Mouse (Mus musculus): ENCODE results near the gene Pilra. TPM values are rescaled to one million over a fixed set of nuclear protein-coding genes. Genes with fewer than 3 reads are reported as not detected.

The Pilra gene
- total and polyA plus RNA-seq, 2 experiments from 2014 or later = 0.14 to 0.17 TPM

- Histone ChIP-seq H3K4me2 (ENCODE audit: low read depth) (no peak overlapping the region), H3K27me3 (ENCODE audit: insufficient read depth, low read length) (no peaks in the 10 kb centered on the region), H3K9me3 (ENCODE audit: low read length) (no peaks in the 10 kb centered on the region), H3K27ac (ENCODE audit: low read depth, low read length) (no peak overlapping the region; the same call in 1 of the 2 replicates), H3K4me3 (ENCODE audit: low read depth, low read length) (no peak overlapping the region), H3K36me3 (ENCODE audit: insufficient read depth) (peaks cover 9% of the 10 kb centered on the region), H3K4me1 (ENCODE audit: insufficient read depth) (peaks cover 12% of the 10 kb centered on the region), H3K9ac (no peak overlapping the region)
- no peak for ATAC-seq
- no peak for TF ChIP-seq CTCF (IDR thresholded peaks at IDR 0.05; ENCODE audit: low read depth)
- WGBS = 32% methylated on average over 5 of the region's 5 CpGs
- no peak for DNase-seq
These were observed 59.6 kb downstream of the Pilra start for GRCm38 (mm10) chr5:137776408-137776918.

- DNase-seq = no peak
- no peak overlapping the region for H3K4me2 ChIP-seq (ENCODE audit: low read depth)
- H3K27me3 ChIP-seq (ENCODE audit: insufficient read depth, low read length) = no peaks in the 10 kb centered on the region
- H3K9ac ChIP-seq = no peak overlapping the region
- ATAC-seq = no peak
- H3K9me3 ChIP-seq (ENCODE audit: low read length) = no peaks in the 10 kb centered on the region
- no peak overlapping the region; the same call in 1 of the 2 replicates for H3K27ac ChIP-seq (ENCODE audit: low read depth, low read length)
- H3K4me1 ChIP-seq (ENCODE audit: insufficient read depth) = peaks cover 12% of the 10 kb centered on the region
- peaks cover 6% of the 10 kb centered on the region for H3K36me3 ChIP-seq (ENCODE audit: insufficient read depth)
- no peak for TF ChIP-seq CTCF (IDR thresholded peaks at IDR 0.05; ENCODE audit: low read depth)
- H3K4me3 ChIP-seq (ENCODE audit: low read depth, low read length) = no peak overlapping the region
- WGBS = 90% methylated on average over 2 of the region's 2 CpGs
These were observed 60.3 kb downstream of the Pilra start for GRCm38 (mm10) chr5:137775587-137776290.

GRCm38 (mm10) chr5:137772755-137773154 lies 63.3 kb downstream of the Pilra start:
- TF ChIP-seq CTCF (IDR thresholded peaks at IDR 0.05; ENCODE audit: low read depth) = no peak
- H3K27ac ChIP-seq (ENCODE audit: low read depth, low read length) = no peak overlapping the region
- no peak overlapping the region for H3K9ac ChIP-seq
- H3K4me3 ChIP-seq (ENCODE audit: low read depth, low read length) = no peak overlapping the region
- H3K4me1 ChIP-seq (ENCODE audit: insufficient read depth) = no peaks in the 10 kb centered on the region
- no peaks in the 10 kb centered on the region for H3K9me3 ChIP-seq (ENCODE audit: low read length)
- no peak overlapping the region for H3K4me2 ChIP-seq (ENCODE audit: low read depth)
- DNase-seq (no peak), ATAC-seq (no peak)
- H3K36me3 ChIP-seq (ENCODE audit: insufficient read depth) = no peaks in the 10 kb centered on the region
- no peaks in the 10 kb centered on the region for H3K27me3 ChIP-seq (ENCODE audit: insufficient read depth, low read length)

Other genes starting within 250 kb of the Pilra start
- gene Mospd3, start 235.2 kb downstream of the Pilra start, total RNA-seq (2014; rRNA removed) = 4.9 and 5.8 TPM in 2 replicates
- 61.5 and 67.9 TPM in 2 replicates for gene Mospd3, start 235.2 kb downstream of the Pilra start, polyA plus RNA-seq (2015; fragmentation: Nextera tagmentation; extraction: Ambion mirVana)
- gene Pcolce, start 222.5 kb downstream of the Pilra start, total RNA-seq (2014; rRNA removed) = 13.1 and 22.5 TPM in 2 replicates
- 18.1 and 20.3 TPM in 2 replicates for gene Pcolce, start 222.5 kb downstream of the Pilra start, polyA plus RNA-seq (2015; fragmentation: Nextera tagmentation; extraction: Ambion mirVana)
- 0.23 and 0.24 TPM in 2 replicates for gene Fbxo24, start 207.3 kb downstream of the Pilra start, total RNA-seq (2014; rRNA removed)
- gene Fbxo24, start 207.3 kb downstream of the Pilra start, polyA plus RNA-seq (2015; fragmentation: Nextera tagmentation; extraction: Ambion mirVana) = 0.09 and 0.10 TPM in 2 replicates
- 3.3 and 5.6 TPM in 2 replicates for gene Lrch4, start 207.2 kb downstream of the Pilra start, total RNA-seq (2014; rRNA removed)
- 11.3 and 12.8 TPM in 2 replicates for gene Lrch4, start 207.2 kb downstream of the Pilra start, polyA plus RNA-seq (2015; fragmentation: Nextera tagmentation; extraction: Ambion mirVana)
- gene Gm20605, start 207.1 kb downstream of the Pilra start, total RNA-seq (2014; rRNA removed) = 3.6 and 6.1 TPM in 2 replicates
- gene Gm20605, start 207.1 kb downstream of the Pilra start, polyA plus RNA-seq (2015; fragmentation: Nextera tagmentation; extraction: Ambion mirVana) = 1.9 and 2.4 TPM in 2 replicates
- gene Sap25, start 194.9 kb downstream of the Pilra start, total RNA-seq (2014; rRNA removed) = 4.4 and 4.6 TPM in 2 replicates
- 1.8 TPM in 2 replicates for gene Sap25, start 194.9 kb downstream of the Pilra start, polyA plus RNA-seq (2015; fragmentation: Nextera tagmentation; extraction: Ambion mirVana)
- gene Irs3, start 190.6 kb downstream of the Pilra start, total RNA-seq (2014; rRNA removed) = 0.31 and 0.76 TPM in 2 replicates
- gene Irs3, start 190.6 kb downstream of the Pilra start, polyA plus RNA-seq (2015; fragmentation: Nextera tagmentation; extraction: Ambion mirVana) = 0.08 and 0.29 TPM in 2 replicates
- 18.7 and 22.1 TPM in 2 replicates for gene Agfg2, start 151.6 kb downstream of the Pilra start, total RNA-seq (2014; rRNA removed)
- gene Agfg2, start 151.6 kb downstream of the Pilra start, polyA plus RNA-seq (2015; fragmentation: Nextera tagmentation; extraction: Ambion mirVana) = 12.6 and 15.0 TPM in 2 replicates
- gene Nyap1, start 94.7 kb downstream of the Pilra start, total RNA-seq (2014; rRNA removed) = 251 and 252 TPM in 2 replicates
- 42.0 and 48.9 TPM in 2 replicates for gene Nyap1, start 94.7 kb downstream of the Pilra start, polyA plus RNA-seq (2015; fragmentation: Nextera tagmentation; extraction: Ambion mirVana)
- 120 and 135 TPM in 2 replicates for gene Tsc22d4, start 90.6 kb downstream of the Pilra start, total RNA-seq (2014; rRNA removed)
- gene Tsc22d4, start 90.6 kb downstream of the Pilra start, polyA plus RNA-seq (2015; fragmentation: Nextera tagmentation; extraction: Ambion mirVana) = 112 and 134 TPM in 2 replicates
- gene Ppp1r35, start 57.4 kb downstream of the Pilra start, total RNA-seq (2014; rRNA removed) = 28.8 and 47.4 TPM in 2 replicates
- gene Ppp1r35, start 57.4 kb downstream of the Pilra start, polyA plus RNA-seq (2015; fragmentation: Nextera tagmentation; extraction: Ambion mirVana) = 39.1 and 41.8 TPM in 2 replicates
- 33.3 and 47.7 TPM in 2 replicates for gene Mepce, start 48.6 kb downstream of the Pilra start, total RNA-seq (2014; rRNA removed)
- gene Mepce, start 48.6 kb downstream of the Pilra start, polyA plus RNA-seq (2015; fragmentation: Nextera tagmentation; extraction: Ambion mirVana) = 18.3 and 21.1 TPM in 2 replicates
- 3.5 and 7.7 TPM in 2 replicates for gene Zcwpw1, start 48.5 kb downstream of the Pilra start, total RNA-seq (2014; rRNA removed)
- gene Zcwpw1, start 48.5 kb downstream of the Pilra start, polyA plus RNA-seq (2015; fragmentation: Nextera tagmentation; extraction: Ambion mirVana) = 3.1 and 4.8 TPM in 2 replicates
- not detected in 2 replicates for gene Pilrb1, start 21.8 kb upstream of the Pilra start, total RNA-seq (2014; rRNA removed)
- gene Pilrb1, start 21.8 kb upstream of the Pilra start, polyA plus RNA-seq (2015; fragmentation: Nextera tagmentation; extraction: Ambion mirVana) = not detected in 2 replicates
- not detected in 2 replicates for gene Pilrb2, start 35.5 kb upstream of the Pilra start, total RNA-seq (2014; rRNA removed)
- not detected in 2 replicates for gene Pilrb2, start 35.5 kb upstream of the Pilra start, polyA plus RNA-seq (2015; fragmentation: Nextera tagmentation; extraction: Ambion mirVana)
- gene Cyp3a13, start 85.3 kb upstream of the Pilra start, total RNA-seq (2014; rRNA removed) = 0.08 TPM in 1 of 2 replicates, not detected in the other
- gene Cyp3a13, start 85.3 kb upstream of the Pilra start, polyA plus RNA-seq (2015; fragmentation: Nextera tagmentation; extraction: Ambion mirVana) = not detected in 2 replicates
- 0.77 and 0.95 TPM in 2 replicates for gene Gjc3, start 126.8 kb upstream of the Pilra start, total RNA-seq (2014; rRNA removed)
- 0.26 and 0.64 TPM in 2 replicates for gene Gjc3, start 126.8 kb upstream of the Pilra start, polyA plus RNA-seq (2015; fragmentation: Nextera tagmentation; extraction: Ambion mirVana)
- gene Azgp1, start 145.2 kb upstream of the Pilra start, total RNA-seq (2014; rRNA removed) = 0.62 TPM in 1 of 2 replicates, not detected in the other
- not detected in 2 replicates for gene Azgp1, start 145.2 kb upstream of the Pilra start, polyA plus RNA-seq (2015; fragmentation: Nextera tagmentation; extraction: Ambion mirVana)
- gene Smok3a, start 185.0 kb upstream of the Pilra start, total RNA-seq (2014; rRNA removed) = not detected in 2 replicates
- gene Smok3a, start 185.0 kb upstream of the Pilra start, polyA plus RNA-seq (2015; fragmentation: Nextera tagmentation; extraction: Ambion mirVana) = not detected in 2 replicates
- not detected in 2 replicates for gene Smok3b, start 185.1 kb upstream of the Pilra start, total RNA-seq (2014; rRNA removed)
- not detected in 2 replicates for gene Smok3b, start 185.1 kb upstream of the Pilra start, polyA plus RNA-seq (2015; fragmentation: Nextera tagmentation; extraction: Ambion mirVana)
- not detected in 2 replicates for gene Smok3c, start 216.9 kb upstream of the Pilra start, total RNA-seq (2014; rRNA removed)
- not detected in 2 replicates for gene Smok3c, start 216.9 kb upstream of the Pilra start, polyA plus RNA-seq (2015; fragmentation: Nextera tagmentation; extraction: Ambion mirVana)
- gene Zkscan1, start 248.8 kb upstream of the Pilra start, total RNA-seq (2014; rRNA removed) = 45.3 and 59.6 TPM in 2 replicates
- 8.4 and 11.2 TPM in 2 replicates for gene Zkscan1, start 248.8 kb upstream of the Pilra start, polyA plus RNA-seq (2015; fragmentation: Nextera tagmentation; extraction: Ambion mirVana)